Mouse (Mus musculus) urinary bladder, postnatal 10 days (tissue): ENCODE measurements around the gene Kif2c.
"Not testable (repeated sequence)": the region's sequence is repeated elsewhere in the genome, so short reads cannot be mapped to it uniquely, and the experiment has no call there.

Source experiments
- DNase-seq: peaks from one replicate; pipeline ENCODE4 v3.0.0; 2022; ENCODE audit warnings: low spot score

Gene Kif2c

GRCm38 (mm10) chr4:117189382-117189855 lies 7.0 kb upstream of the Kif2c start:
- peak; percentile 51 for DNase-seq

- DNase-seq = no peak
These were observed 6.5 kb upstream of the Kif2c start for GRCm38 (mm10) chr4:117188969-117189368.

GRCm38 (mm10) chr4:117182759-117183096 lies 289 bp upstream of the Kif2c start:
- not testable (repeated sequence) for DNase-seq

GRCm38 (mm10) chr4:117169936-117170335 lies 12.5 kb downstream of the Kif2c start:
- DNase-seq = no peak

- DNase-seq = no peak
These were observed 21.3 kb downstream of the Kif2c start for GRCm38 (mm10) chr4:117161183-117161582.

- DNase-seq = no peak
These were observed 22.8 kb downstream of the Kif2c start for GRCm38 (mm10) chr4:117159666-117160065.

- DNase-seq = no peak
These were observed 26.1 kb downstream of the Kif2c start for GRCm38 (mm10) chr4:117156372-117156771.

- peak; percentile 33 for DNase-seq
These were observed 26.6 kb downstream of the Kif2c start, which contains the start of gene Rps8 for GRCm38 (mm10) chr4:117155792-117156355. TSS of gene Rps8 (minus strand) at chr4:117156243.

GRCm38 (mm10) chr4:117155020-117155791 lies 27.2 kb downstream of the Kif2c start:
- DNase-seq = no peak

- no peak for DNase-seq
These were observed 29.7 kb downstream of the Kif2c start for GRCm38 (mm10) chr4:117152714-117153113.

- DNase-seq = no peak
These were observed 31.0 kb downstream of the Kif2c start for GRCm38 (mm10) chr4:117151416-117151815.

GRCm38 (mm10) chr4:117150212-117150733 lies 32.2 kb downstream of the Kif2c start:
- DNase-seq = no peak

- DNase-seq = no peak
These were observed 32.9 kb downstream of the Kif2c start for GRCm38 (mm10) chr4:117149291-117150211.

- no peak for DNase-seq
These were observed 33.6 kb downstream of the Kif2c start for GRCm38 (mm10) chr4:117148815-117149214.

- DNase-seq = no peak
These were observed 34.3 kb downstream of the Kif2c start for GRCm38 (mm10) chr4:117148047-117148713.

GRCm38 (mm10) chr4:117146176-117146575 lies 36.3 kb downstream of the Kif2c start:
- peak; percentile 77 for DNase-seq

GRCm38 (mm10) chr4:117145248-117145647 lies 37.2 kb downstream of the Kif2c start:
- no peak for DNase-seq

- DNase-seq = no peak
These were observed 39.4 kb downstream of the Kif2c start for GRCm38 (mm10) chr4:117143023-117143422.

- DNase-seq = no peak
These were observed 41.8 kb downstream of the Kif2c start for GRCm38 (mm10) chr4:117140613-117141012.

GRCm38 (mm10) chr4:117139217-117139612 lies 43.2 kb downstream of the Kif2c start:
- no peak for DNase-seq
